Mouse (Mus musculus): Measurements from ENCODE around the gene Sec61a1. TPM values are rescaled to one million over a fixed set of nuclear protein-coding genes. Genes with fewer than 3 reads are reported as not detected.

Gene Sec61a1
- total and polyA plus RNA-seq, 3 experiments: 111 to 277 (median 161) TPM

DNA sequence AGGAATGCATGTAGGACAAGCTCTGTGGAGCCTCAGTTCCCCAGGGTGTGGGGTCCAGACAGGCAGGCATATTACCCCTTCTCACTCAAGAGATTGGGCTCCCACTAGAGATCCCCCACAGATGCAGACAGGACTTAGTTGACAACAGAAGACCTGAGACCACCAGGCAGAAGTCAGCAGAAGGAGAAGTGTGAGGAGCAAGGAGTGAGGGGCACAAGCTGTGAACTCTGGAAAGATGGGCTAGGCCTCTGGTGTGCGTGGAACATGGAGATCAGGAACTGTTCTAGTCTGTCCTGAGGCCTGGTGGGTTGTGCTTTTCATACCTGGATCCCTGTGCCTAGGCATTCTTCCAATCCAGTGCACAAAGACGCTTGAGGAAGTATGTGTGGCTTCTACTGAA is 31.2 kb upstream of the Sec61a1 start:
- DNase-seq (ENCODE audit: low read depth, low spot score): no peak
- Histone ChIP-seq H3K27me3 (ENCODE audit: control insufficient read depth in 1 of 2, insufficient read depth in 2 of 2, low read length in 2 of 2) (peaks cover 0 to 27% of the 10 kb centered on the region in 2 experiments; a peak in 1 of 4 replicates), H3K9ac (ENCODE audit: control insufficient read depth, low read depth, low read length, poor library complexity, severe bottlenecking) (no peak overlapping the region), H3K27ac (ENCODE audit: control insufficient read depth, low read depth, low read length) (no peak overlapping the region), H3K4me1 (ENCODE audit: control insufficient read depth in 1 of 2, insufficient read depth in 2 of 2, low read length in 2 of 2) (peaks cover 5 to 18% of the 10 kb centered on the region in 2 experiments), H3K36me3 (ENCODE audit: control insufficient read depth in 1 of 2, insufficient read depth in 2 of 2, low read length in 2 of 2) (peaks cover 0 to 12% of the 10 kb centered on the region in 2 experiments; a peak in 2 of 4 replicates), H3K79me2 (ENCODE audit: control insufficient read depth, insufficient read depth, low read length, poor library complexity) (no peaks in the 10 kb centered on the region), H3K4me3 (ENCODE audit: control insufficient read depth in 1 of 2, insufficient read depth in 1 of 2, low read depth in 2 of 2, low read length in 2 of 2) (no peak overlapping the region), H3K9me3 (replicated peaks; ENCODE audit: insufficient read depth, low read length) (no peaks in the 10 kb centered on the region)
- TF ChIP-seq CHD2 (IDR thresholded peaks at IDR 0.05; ENCODE audit: low read length) (no peak), POLR2AphosphoS2 (IDR thresholded peaks at IDR 0.05; ENCODE audit: low read length) (no peak), JUND (IDR thresholded peaks at IDR 0.05; ENCODE audit: low read depth, low read length) (no peak), ZC3H11A (IDR thresholded peaks at IDR 0.05; ENCODE audit: low read depth, low read length) (no peak), MAZ (IDR thresholded peaks at IDR 0.05; ENCODE audit: low read depth, low read length) (no peak), BHLHE40 (IDR thresholded peaks at IDR 0.05; ENCODE audit: borderline replicate concordance, low read depth, low read length) (no peak), SMC3 (IDR thresholded peaks at IDR 0.05; ENCODE audit: low read depth, low read length) (no peak), UBTF (IDR thresholded peaks at IDR 0.05; ENCODE audit: borderline replicate concordance, insufficient read depth, low read depth, low read length) (no peak), ZNF384 (IDR thresholded peaks at IDR 0.05; ENCODE audit: low read depth, low read length) (no peak), ELF1 (IDR thresholded peaks at IDR 0.05; ENCODE audit: low read depth, low read length) (no peak), TAL1 (IDR thresholded peaks at IDR 0.05; ENCODE audit: low read length) (no peak), USF1 (IDR thresholded peaks at IDR 0.05; ENCODE audit: low read depth, low read length) (no peak), HCFC1 (IDR thresholded peaks at IDR 0.05; ENCODE audit: low read depth, low read length) (no peak), USF2 (IDR thresholded peaks at IDR 0.05; ENCODE audit: borderline replicate concordance in 1 of 2, insufficient read depth in 1 of 2, low read depth in 1 of 2, low read length in 2 of 2) (no peak), KAT2A (conservative IDR thresholded peaks at IDR 0.05; ENCODE audit: low read depth, low read length) (no peak), SIN3A (IDR thresholded peaks at IDR 0.05; ENCODE audit: low read length) (no peak)

DNA sequence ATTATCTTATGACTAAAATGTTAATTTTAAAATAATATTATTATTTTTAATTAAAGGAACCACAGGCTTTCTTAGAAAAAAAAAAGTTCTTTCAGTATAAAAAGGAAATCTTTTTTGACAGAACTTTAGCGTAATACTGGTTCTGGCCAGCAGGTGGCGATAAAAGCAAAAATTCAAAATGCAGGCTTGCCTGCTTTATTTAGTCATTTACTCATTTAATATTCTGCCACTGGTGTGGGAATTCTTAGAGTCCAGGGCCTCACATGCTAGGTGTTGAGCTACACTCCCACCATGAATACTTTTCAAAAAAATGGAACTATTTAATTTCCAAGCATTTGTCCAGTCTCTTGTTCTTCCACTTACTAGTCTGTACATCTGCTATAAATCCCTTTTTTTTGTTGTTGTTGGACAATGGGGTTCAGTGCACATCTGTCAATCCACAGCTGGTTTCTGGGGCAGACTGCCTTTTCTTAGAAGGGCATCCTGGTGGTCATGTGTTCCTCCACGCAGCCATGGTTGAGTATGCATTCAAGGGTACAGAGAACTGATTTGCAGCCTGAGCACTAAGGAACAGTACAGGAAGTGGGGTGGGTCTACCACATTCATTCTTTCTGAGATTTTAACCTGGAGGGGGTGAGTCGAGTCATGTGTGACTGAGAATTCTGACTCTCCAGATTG is 30.6 kb upstream of the Sec61a1 start:
- Histone ChIP-seq H3K4me3 (ENCODE audit: control insufficient read depth in 1 of 2, insufficient read depth in 1 of 2, low read depth in 2 of 2, low read length in 2 of 2) (no peak overlapping the region), H3K4me1 (ENCODE audit: control insufficient read depth in 1 of 2, insufficient read depth in 2 of 2, low read length in 2 of 2) (peaks cover 5 to 18% of the 10 kb centered on the region in 2 experiments), H3K9me3 (replicated peaks; ENCODE audit: insufficient read depth, low read length) (no peaks in the 10 kb centered on the region), H3K9ac (ENCODE audit: control insufficient read depth, low read depth, low read length, poor library complexity, severe bottlenecking) (no peak overlapping the region), H3K79me2 (ENCODE audit: control insufficient read depth, insufficient read depth, low read length, poor library complexity) (no peaks in the 10 kb centered on the region), H3K27ac (ENCODE audit: control insufficient read depth, low read depth, low read length) (no peak overlapping the region), H3K36me3 (ENCODE audit: control insufficient read depth in 1 of 2, insufficient read depth in 2 of 2, low read length in 2 of 2) (peaks cover 0 to 15% of the 10 kb centered on the region in 2 experiments; a peak in 2 of 4 replicates), H3K27me3 (ENCODE audit: control insufficient read depth in 1 of 2, insufficient read depth in 2 of 2, low read length in 2 of 2) (peaks cover 0 to 27% of the 10 kb centered on the region in 2 experiments; a peak in 1 of 4 replicates)
- DNase-seq (ENCODE audit: low read depth, low spot score): peak; percentile 66
- TF ChIP-seq POLR2AphosphoS2 (IDR thresholded peaks at IDR 0.05; ENCODE audit: low read length): no peak
- TF ChIP-seq GATA1 (IDR thresholded peaks at IDR 0.05; ENCODE audit: low read depth, low read length): no peak
- peak; percentile 52 for TF ChIP-seq ZC3H11A (IDR thresholded peaks at IDR 0.05; ENCODE audit: low read depth, low read length)
- no peak for TF ChIP-seq USF1 (IDR thresholded peaks at IDR 0.05; ENCODE audit: low read depth, low read length)
- no peak for TF ChIP-seq HCFC1 (IDR thresholded peaks at IDR 0.05; ENCODE audit: low read depth, low read length)
- no peak for TF ChIP-seq TCF12 (IDR thresholded peaks at IDR 0.05; ENCODE audit: low read depth, low read length)
- TF ChIP-seq ELF1 (IDR thresholded peaks at IDR 0.05; ENCODE audit: low read depth, low read length): no peak
- no peak for TF ChIP-seq MAX (IDR thresholded peaks at IDR 0.05; ENCODE audit: low read length)
- no peak for TF ChIP-seq ZMIZ1 (IDR thresholded peaks at IDR 0.05; ENCODE audit: low read depth, low read length)
- no peak for TF ChIP-seq CHD2 (IDR thresholded peaks at IDR 0.05; ENCODE audit: low read length)
- TF ChIP-seq POLR2AphosphoS5 (IDR thresholded peaks at IDR 0.05; ENCODE audit: borderline replicate concordance, low read depth, low read length): no peak
- TF ChIP-seq MAZ (IDR thresholded peaks at IDR 0.05; ENCODE audit: low read depth, low read length): no peak
- TF ChIP-seq RAD21 (IDR thresholded peaks at IDR 0.05; ENCODE audit: low read depth, low read length): peak; percentile 82
- TF ChIP-seq SMC3 (IDR thresholded peaks at IDR 0.05; ENCODE audit: low read depth, low read length): peak; percentile 69
- TF ChIP-seq NELFE (IDR thresholded peaks at IDR 0.05; ENCODE audit: low read depth, low read length): no peak
- TF ChIP-seq MYB (IDR thresholded peaks at IDR 0.05; ENCODE audit: low read depth, low read length): no peak
- peak; percentile 57; the same call in 1 of the 2 replicates for TF ChIP-seq ZNF384 (IDR thresholded peaks at IDR 0.05; ENCODE audit: low read depth, low read length)
- TF ChIP-seq TAL1 (IDR thresholded peaks at IDR 0.05; ENCODE audit: low read length): no peak
- no peak for TF ChIP-seq ETS1 (IDR thresholded peaks at IDR 0.05; ENCODE audit: low read depth, low read length)
- TF ChIP-seq MYC (IDR thresholded peaks at IDR 0.05; ENCODE audit: low read depth, low read length): no peak
- no peak for TF ChIP-seq TBP (IDR thresholded peaks at IDR 0.05; ENCODE audit: low read depth, low read length)
- no peak for TF ChIP-seq MAFK (IDR thresholded peaks at IDR 0.05; ENCODE audit: borderline replicate concordance, low read depth, low read length)
- TF ChIP-seq CTCF (IDR thresholded peaks at IDR 0.05 in 2 of 3, conservative IDR thresholded peaks at IDR 0.05 in 1 of 3; ENCODE audit: control insufficient read depth in 1 of 3, insufficient read depth in 1 of 3, low read depth in 2 of 3, low read length in 3 of 3, poor library complexity in 1 of 3, severe bottlenecking in 1 of 3): peak; percentile 38 to 74 (median 50)
- no peak for TF ChIP-seq JUND (IDR thresholded peaks at IDR 0.05; ENCODE audit: low read depth, low read length)
